Mouse (Mus musculus): ENCODE results near the gene Sox6.

Sox6 gene

GRCm38 (mm10) chr7:115835005-115835404 is 203.6 kb downstream of the Sox6 start:
- DNase-seq (ENCODE audit: low read depth in 1 of 2, low spot score in 2 of 2): no peak

- no peak for DNase-seq (ENCODE audit: low read depth in 1 of 2, low spot score in 2 of 2)
Observed at GRCm38 (mm10) chr7:115833701-115834100, 204.9 kb downstream of the Sox6 start.

GRCm38 (mm10) chr7:115830938-115831873 is 207.4 kb downstream of the Sox6 start:
- DNase-seq (ENCODE audit: low read depth in 1 of 2, low spot score in 2 of 2): no peak

- DNase-seq (ENCODE audit: low read depth in 1 of 2, low spot score in 2 of 2): no peak
Observed at GRCm38 (mm10) chr7:115830366-115830765, 208.2 kb downstream of the Sox6 start.

- DNase-seq (ENCODE audit: low read depth in 1 of 2, low spot score in 2 of 2): no peak
Observed at GRCm38 (mm10) chr7:115829756-115830155, 208.8 kb downstream of the Sox6 start.

GRCm38 (mm10) chr7:115829260-115829659 is 209.3 kb downstream of the Sox6 start:
- DNase-seq (ENCODE audit: low read depth in 1 of 2, low spot score in 2 of 2): no peak

GRCm38 (mm10) chr7:115825295-115825694 is 213.3 kb downstream of the Sox6 start:
- no peak for DNase-seq (ENCODE audit: low read depth in 1 of 2, low spot score in 2 of 2)

GRCm38 (mm10) chr7:115824621-115825256 is 213.9 kb downstream of the Sox6 start:
- no peak for DNase-seq (ENCODE audit: low read depth in 1 of 2, low spot score in 2 of 2)

- DNase-seq (ENCODE audit: low read depth in 1 of 2, low spot score in 2 of 2): no peak
Observed at GRCm38 (mm10) chr7:115819136-115819535, 219.5 kb downstream of the Sox6 start.

GRCm38 (mm10) chr7:115803256-115803655 is 235.3 kb downstream of the Sox6 start:
- DNase-seq (ENCODE audit: low read depth in 1 of 2, low spot score in 2 of 2): no peak

GRCm38 (mm10) chr7:115794139-115794858 is 244.3 kb downstream of the Sox6 start:
- DNase-seq (ENCODE audit: low read depth in 1 of 2, low spot score in 2 of 2): no peak

GRCm38 (mm10) chr7:115792841-115793240 is 245.8 kb downstream of the Sox6 start:
- DNase-seq (ENCODE audit: low read depth in 1 of 2, low spot score in 2 of 2): no peak

GRCm38 (mm10) chr7:115789116-115789823 is 249.3 kb downstream of the Sox6 start:
- no peak for DNase-seq (ENCODE audit: low read depth in 1 of 2, low spot score in 2 of 2)

GRCm38 (mm10) chr7:115783982-115784917 is 254.3 kb downstream of the Sox6 start:
- no peak for DNase-seq (ENCODE audit: low read depth in 1 of 2, low spot score in 2 of 2)

- no peak for DNase-seq (ENCODE audit: low read depth in 1 of 2, low spot score in 2 of 2)
Observed at GRCm38 (mm10) chr7:115780148-115780547, 258.4 kb downstream of the Sox6 start.

- DNase-seq (ENCODE audit: low read depth in 1 of 2, low spot score in 2 of 2): no peak
Observed at GRCm38 (mm10) chr7:115779544-115779943, 259.1 kb downstream of the Sox6 start.

- no peak for DNase-seq (ENCODE audit: low read depth in 1 of 2, low spot score in 2 of 2)
Observed at GRCm38 (mm10) chr7:115776736-115777135, 261.9 kb downstream of the Sox6 start.

- no peak for DNase-seq (ENCODE audit: low read depth in 1 of 2, low spot score in 2 of 2)
Observed at GRCm38 (mm10) chr7:115776324-115776723, 262.3 kb downstream of the Sox6 start.

GRCm38 (mm10) chr7:115766316-115766715 is 272.3 kb downstream of the Sox6 start:
- no peak for DNase-seq (ENCODE audit: low read depth in 1 of 2, low spot score in 2 of 2)

GRCm38 (mm10) chr7:115763851-115764250 is 274.7 kb downstream of the Sox6 start:
- DNase-seq (ENCODE audit: low read depth in 1 of 2, low spot score in 2 of 2): no peak
